Comparison of ENCODE assay signal across 22 mouse cellular contexts in the genomic region with DNA sequence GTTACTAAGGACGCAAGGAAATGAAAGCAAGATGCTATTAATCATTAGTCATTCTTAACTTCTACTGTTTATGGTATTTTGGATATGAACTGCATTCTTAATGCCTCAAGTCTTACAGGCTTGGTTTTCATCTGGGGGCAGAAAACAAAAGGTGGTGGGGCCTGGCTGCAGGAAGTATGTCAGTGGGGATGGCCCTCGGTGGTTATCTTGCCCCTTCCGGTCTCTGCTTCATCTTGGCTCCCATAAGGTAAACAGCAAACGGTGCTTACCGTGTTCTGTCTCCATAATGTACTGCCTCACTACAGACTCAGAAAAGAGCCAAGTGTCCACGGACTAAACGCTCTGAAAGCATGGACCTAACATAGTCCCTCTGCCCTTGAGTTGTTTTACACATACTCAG.
"Had no signal": no experiment of that assay in that cellular context is flagged by ENCODE, and none has a peak within 500 bp of the region (broad histone marks: within the 10 kb centered on the region; RNA-seq: fewer than 3 reads in every experiment).

No protein-coding gene starts in this region.

- H3K4me3 ChIP-seq: intestine, embryonic 15.5 days; kidney, embryonic 15.5 days; limb, embryonic 12.5 days; limb, embryonic 15.5 days; midbrain, embryonic 13.5 days; neural tube, embryonic 12.5 days; neural tube, embryonic 15.5 days; stomach, embryonic 15.5 days had no signal

- H3K27me3 ChIP-seq: intestine, embryonic 15.5 days; kidney, embryonic 15.5 days; limb, embryonic 12.5 days; limb, embryonic 15.5 days; midbrain, embryonic 13.5 days; neural tube, embryonic 12.5 days; neural tube, embryonic 15.5 days; stomach, embryonic 15.5 days had no signal

- H3K4me1 ChIP-seq: intestine, embryonic 15.5 days; stomach, embryonic 15.5 days had no signal

- H3K36me3 ChIP-seq: intestine, embryonic 15.5 days; kidney, embryonic 15.5 days; limb, embryonic 15.5 days; midbrain, embryonic 13.5 days; neural tube, embryonic 12.5 days; neural tube, embryonic 15.5 days; stomach, embryonic 15.5 days had no signal

- ATAC-seq: intestine, embryonic 15.5 days; liver, postnatal 0 days; midbrain, embryonic 13.5 days; midbrain, embryonic 16.5 days had no signal

- DNase-seq: kidney, adult 11 months; kidney, adult 8-10 months; kidney, postnatal 10 days; kidney, postnatal 36 days; left cerebral cortex, postnatal 4 days; liver, postnatal 0 days; right cerebral cortex, adult 18-20 months; right cerebral cortex, postnatal 14 days; right cerebral cortex, postnatal 4 days; thymus, postnatal 14 days; thymus, postnatal 4 days had no signal

- H3K27ac ChIP-seq: intestine, embryonic 15.5 days; kidney, embryonic 15.5 days; limb, embryonic 12.5 days; limb, embryonic 15.5 days; liver, embryonic 14.5 days; macrophage; midbrain, embryonic 13.5 days; neural tube, embryonic 12.5 days; neural tube, embryonic 15.5 days; stomach, embryonic 15.5 days had no signal
